Mouse (Mus musculus): ENCODE measurements at regions not wholly inside any gene's neighbourhood (a gene's known extent, or its start where the extent isn't known, plus 50 kb on each side); places are given as distances from the start of the nearest gene placed in this dataset.

DNA sequence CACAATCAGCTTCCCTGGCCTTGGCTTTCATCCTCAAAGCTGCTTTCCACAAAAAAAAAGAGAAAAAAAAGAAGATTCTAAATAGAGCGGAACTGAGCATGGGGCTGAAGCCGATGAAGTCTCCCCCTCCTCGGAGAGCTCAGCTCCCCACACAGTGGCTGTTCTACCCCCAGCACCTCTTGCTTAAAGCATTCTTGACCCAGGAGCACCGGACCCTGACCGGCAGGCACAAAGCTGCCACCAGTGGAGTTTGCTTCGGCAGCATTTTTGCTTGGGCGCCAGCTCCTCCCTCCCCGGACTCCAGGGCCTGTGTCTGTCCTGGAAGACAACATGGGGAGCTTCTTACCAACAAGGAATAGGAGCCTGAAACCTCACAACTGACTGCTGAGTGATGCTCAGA lies 249.4 kb downstream of the Sox9 start:
- H3K9me3 ChIP-seq (replicated peaks; ENCODE audit: low read length): no peaks in the 10 kb centered on the region
- no peak overlapping the region for H3K4me2 ChIP-seq (ENCODE audit: insufficient read depth, low read depth, poor library complexity, severe bottlenecking)
- no peak overlapping the region for H3K4me3 ChIP-seq (replicated peaks in 1 of 3; ENCODE audit: low read depth in 2 of 3, low read length in 2 of 3, poor library complexity in 1 of 3)
- DNase-seq (ENCODE audit: extremely low read depth): no peak
- in situ Hi-C loops (cut with MboI; ENCODE audit: low pct_ligation_motif_present, low pct_unique_long_range_greater_than_20kb, low sequenced_read_pairs) (no loop called here), dilution Hi-C loops (cut with MboI; ENCODE audit: extremely low pct_ligation_motif_present, extremely low pct_unique_long_range_greater_than_20kb, low sequenced_read_pairs) (no loop called here)
- peaks cover 0 to 10% of the 10 kb centered on the region in 2 experiments; a peak in 1 of 4 replicates for H3K4me1 ChIP-seq (ENCODE audit: control insufficient read depth in 1 of 2, insufficient read depth in 2 of 2)
- no peaks in the 10 kb centered on the region for H3K79me2 ChIP-seq (replicated peaks; ENCODE audit: control insufficient read depth, extremely low read depth, insufficient read depth, poor library complexity, severe bottlenecking)
- no peaks in the 10 kb centered on the region for H3K36me3 ChIP-seq (replicated peaks in 1 of 2; ENCODE audit: control insufficient read depth in 1 of 2, insufficient read depth in 1 of 2, low read length in 1 of 2)
- no peaks in the 10 kb centered on the region for H3K27me3 ChIP-seq (replicated peaks)
- TF ChIP-seq USF1 (IDR thresholded peaks at IDR 0.05; ENCODE audit: low read depth, low read length) (no peak), PAX5 (IDR thresholded peaks at IDR 0.05; ENCODE audit: low read length) (no peak), MEF2A (IDR thresholded peaks at IDR 0.05; ENCODE audit: borderline replicate concordance, low read depth, low read length) (no peak), CHD1 (IDR thresholded peaks at IDR 0.05; ENCODE audit: low read depth, low read length) (no peak), MAFK (IDR thresholded peaks at IDR 0.05; ENCODE audit: insufficient replicate concordance, low read length) (no peak), EP300 (IDR thresholded peaks at IDR 0.05; ENCODE audit: low read length) (no peak), RCOR1 (conservative IDR thresholded peaks at IDR 0.05; ENCODE audit: low read depth, low read length) (no peak), ZNF384 (IDR thresholded peaks at IDR 0.05; ENCODE audit: low read depth, low read length) (no peak), POLR2AphosphoS2 (IDR thresholded peaks at IDR 0.05; ENCODE audit: low read depth, low read length) (no peak)
- H3K27ac ChIP-seq (ENCODE audit: insufficient read depth, low read depth): no peak overlapping the region
- H3K9ac ChIP-seq (ENCODE audit: insufficient read depth, low read depth): no peak overlapping the region

DNA sequence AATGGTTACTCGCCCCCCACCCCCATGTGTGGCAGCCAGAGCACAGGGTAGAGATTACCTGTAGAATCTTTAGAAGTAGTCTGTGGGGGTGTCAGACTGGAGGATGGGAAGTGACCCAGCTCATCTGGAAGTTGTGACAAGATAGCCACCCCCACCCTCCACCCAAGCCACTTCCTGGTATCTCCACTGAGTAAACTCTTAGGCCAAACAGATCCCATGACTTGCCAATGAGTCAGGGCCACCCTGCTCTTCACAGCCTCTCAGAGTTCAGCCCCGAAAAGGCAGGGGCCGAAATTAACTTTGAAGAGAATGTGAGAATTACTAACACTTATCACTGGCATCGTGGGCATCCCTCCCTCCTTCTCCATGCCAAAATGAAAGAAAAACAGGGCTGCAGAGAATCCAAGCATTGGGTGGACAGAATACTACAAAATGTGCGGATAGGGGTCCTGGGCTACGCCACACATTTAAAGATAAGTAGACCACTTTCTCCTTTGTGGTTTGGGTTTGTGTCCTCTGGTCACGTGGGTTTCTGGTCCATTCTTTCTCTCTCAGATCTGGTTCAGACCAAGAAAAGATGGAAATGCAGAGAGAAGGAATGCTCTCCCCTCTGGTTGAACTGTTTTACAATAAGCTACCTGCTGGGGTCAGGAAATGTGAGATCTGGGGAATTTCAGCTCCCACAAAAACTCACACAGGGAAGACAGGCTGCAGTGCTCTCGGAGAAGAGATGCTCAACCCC lies 250.6 kb downstream of the Sox9 start:
- H3K36me3 ChIP-seq (replicated peaks in 1 of 2; ENCODE audit: control insufficient read depth in 1 of 2, insufficient read depth in 1 of 2, low read length in 1 of 2): no peaks in the 10 kb centered on the region
- TF ChIP-seq E2F4 (IDR thresholded peaks at IDR 0.05; ENCODE audit: insufficient replicate concordance, low read depth, low read length): no peak
- TF ChIP-seq TBP (conservative IDR thresholded peaks at IDR 0.05; ENCODE audit: low read depth, low read length): no peak
- no peak for TF ChIP-seq JUN (IDR thresholded peaks at IDR 0.05; ENCODE audit: insufficient read depth, low read depth, low read length)
- TF ChIP-seq EP300 (IDR thresholded peaks at IDR 0.05; ENCODE audit: low read length): no peak
- TF ChIP-seq GABPA (IDR thresholded peaks at IDR 0.05; ENCODE audit: insufficient replicate concordance, low read depth, low read length): no peak
- no peak overlapping the region for H3K27ac ChIP-seq (ENCODE audit: insufficient read depth, low read depth)
- peaks cover 0 to 10% of the 10 kb centered on the region in 2 experiments; a peak in 1 of 4 replicates for H3K4me1 ChIP-seq (ENCODE audit: control insufficient read depth in 1 of 2, insufficient read depth in 2 of 2)
- in situ Hi-C loops (cut with MboI; ENCODE audit: low pct_ligation_motif_present, low pct_unique_long_range_greater_than_20kb, low sequenced_read_pairs) (no loop called here), dilution Hi-C loops (cut with MboI; ENCODE audit: extremely low pct_ligation_motif_present, extremely low pct_unique_long_range_greater_than_20kb, low sequenced_read_pairs) (no loop called here)
- H3K79me2 ChIP-seq (replicated peaks; ENCODE audit: control insufficient read depth, extremely low read depth, insufficient read depth, poor library complexity, severe bottlenecking): no peaks in the 10 kb centered on the region
- DNase-seq (ENCODE audit: extremely low read depth): no peak
- no peak overlapping the region for H3K4me3 ChIP-seq (replicated peaks in 1 of 3; ENCODE audit: low read depth in 2 of 3, low read length in 2 of 3, poor library complexity in 1 of 3)
- H3K9me3 ChIP-seq (replicated peaks; ENCODE audit: low read length): no peaks in the 10 kb centered on the region
- H3K27me3 ChIP-seq (replicated peaks): no peaks in the 10 kb centered on the region
- no peak overlapping the region for H3K9ac ChIP-seq (ENCODE audit: insufficient read depth, low read depth)
- no peak overlapping the region for H3K4me2 ChIP-seq (ENCODE audit: insufficient read depth, low read depth, poor library complexity, severe bottlenecking)
